Mouse (Mus musculus): Measurements from ENCODE around the gene Zdhhc9.

DNA sequence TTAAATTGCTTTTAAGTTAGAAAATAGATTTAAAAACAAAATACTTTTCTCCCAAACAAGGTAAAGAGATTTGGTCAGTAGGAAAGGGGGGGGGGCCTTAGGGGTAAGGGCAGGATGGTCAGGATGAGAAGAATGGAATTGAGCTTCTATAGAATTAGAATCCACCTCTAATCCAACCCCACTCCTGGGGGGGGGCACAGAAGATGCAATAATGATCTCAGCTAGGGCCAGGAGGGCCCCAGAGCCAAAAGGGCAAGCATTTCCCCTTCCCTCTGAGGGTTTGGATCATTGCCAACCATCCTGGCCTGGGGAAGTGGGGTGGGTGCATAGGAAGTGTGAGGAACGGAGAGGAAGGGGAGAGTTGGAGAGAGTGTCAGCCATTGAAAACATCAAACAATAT is 38.3 kb downstream of the Zdhhc9 start:
- no peak for TF ChIP-seq EP300 (IDR thresholded peaks at IDR 0.05; ENCODE audit: insufficient read depth, low read depth, low read length)
- TF ChIP-seq CTCF (IDR thresholded peaks at IDR 0.05; ENCODE audit: low read depth, low read length) = no peak

All from ES-Bruce4 (cell line).